Mouse (Mus musculus) lung, postnatal 0 days (tissue): ENCODE results near the gene Surf6.

Source experiments
- CTCF ChIP-seq: IDR thresholded peaks from 2 replicates; pipeline ENCODE4 v1.5.1; 2016; ENCODE audit warnings: antibody characterized with exemption, mild to moderate bottlenecking
- EP300 ChIP-seq: IDR thresholded peaks from 2 replicates; pipeline ENCODE4 v1.6.1; 2016; ENCODE audit warnings: antibody characterized with exemption, mild to moderate bottlenecking, control low read depth

- TF ChIP-seq CTCF (no peak), EP300 (no peak)
Observed at GRCm38 (mm10) chr2:26910994-26911765, 8.5 kb upstream of the Surf6 start.
